Mouse (Mus musculus) lung, postnatal 0 days (tissue): ENCODE results near the gene Glce.

Source experiments
- CTCF ChIP-seq: IDR thresholded peaks from 2 replicates; pipeline ENCODE4 v1.5.1; 2016; ENCODE audit warnings: antibody characterized with exemption, mild to moderate bottlenecking
- EP300 ChIP-seq: IDR thresholded peaks from 2 replicates; pipeline ENCODE4 v1.6.1; 2016; ENCODE audit warnings: antibody characterized with exemption, mild to moderate bottlenecking, control low read depth

DNA sequence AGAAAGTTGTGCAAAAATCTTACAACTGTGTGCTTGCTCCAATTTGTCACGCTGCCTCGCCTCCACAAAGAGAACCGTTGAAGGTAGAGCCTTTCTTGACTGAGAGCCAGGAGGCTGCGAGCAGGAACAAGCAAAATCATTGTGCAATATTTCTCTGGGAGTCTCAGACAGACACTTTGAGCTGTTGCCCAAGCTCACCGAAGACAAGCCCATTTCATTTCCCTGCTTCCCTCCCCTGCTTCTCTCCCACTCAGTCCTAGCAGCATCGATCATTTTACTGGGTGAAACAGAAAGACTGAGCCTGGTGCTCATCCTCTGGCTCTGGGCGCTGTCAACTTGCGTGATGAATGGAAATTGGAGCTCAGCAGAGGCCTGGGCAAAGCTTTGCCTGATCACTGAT lies 14.8 kb upstream of the Glce start:
- no peak for TF ChIP-seq CTCF
- no peak for TF ChIP-seq EP300
